Mouse (Mus musculus): ENCODE data around the gene D17Wsu92e.
"Not testable (repeated sequence)": the region's sequence is repeated elsewhere in the genome, so short reads cannot be mapped to it uniquely, and the experiment has no call there.

The D17Wsu92e gene

DNA sequence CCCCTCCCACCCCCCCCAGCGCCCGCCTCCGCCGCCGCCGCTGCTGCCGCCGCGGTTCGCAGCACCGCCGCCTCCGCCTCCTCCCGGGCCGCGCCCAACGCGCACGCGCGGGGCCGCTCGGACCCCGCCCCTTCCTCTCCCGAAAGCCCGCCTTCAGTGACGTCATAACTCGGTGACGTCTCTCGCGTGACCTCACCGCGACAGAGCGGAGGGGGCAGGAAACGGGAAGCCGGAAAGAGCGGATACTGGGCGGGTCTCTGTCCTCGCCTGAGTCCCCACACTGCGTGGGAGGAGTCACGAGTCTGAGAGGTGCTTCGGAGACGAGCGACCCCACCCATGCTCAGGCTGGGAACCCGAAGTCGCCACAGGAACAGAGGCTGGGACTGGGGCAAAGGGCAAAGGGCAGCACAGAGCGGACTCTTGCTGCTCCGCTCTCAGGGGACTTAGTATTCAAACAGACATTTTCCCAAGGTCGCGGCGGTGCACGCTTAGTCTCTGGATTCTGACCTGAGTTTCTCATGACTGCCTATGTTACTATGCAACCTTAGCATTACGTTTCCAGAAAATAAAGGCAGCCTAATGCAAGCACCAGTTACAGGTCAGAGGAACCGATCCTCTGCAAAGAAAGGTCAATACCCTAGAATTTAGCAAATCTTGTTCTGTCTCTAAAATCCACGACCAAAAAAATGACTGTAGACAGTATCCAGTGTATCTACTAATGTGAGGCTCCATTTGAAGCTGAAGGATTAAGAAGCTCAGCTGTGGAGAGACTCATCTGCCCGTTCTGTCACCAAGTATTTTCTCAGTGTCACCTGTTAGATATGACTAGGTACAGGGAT, at the start of gene D17Wsu92e:
Gene D17Wsu92e (minus strand): TSS at position 81 of the 839 bp plus-strand sequence.
- peak; percentile 98 for DNase-seq

DNA sequence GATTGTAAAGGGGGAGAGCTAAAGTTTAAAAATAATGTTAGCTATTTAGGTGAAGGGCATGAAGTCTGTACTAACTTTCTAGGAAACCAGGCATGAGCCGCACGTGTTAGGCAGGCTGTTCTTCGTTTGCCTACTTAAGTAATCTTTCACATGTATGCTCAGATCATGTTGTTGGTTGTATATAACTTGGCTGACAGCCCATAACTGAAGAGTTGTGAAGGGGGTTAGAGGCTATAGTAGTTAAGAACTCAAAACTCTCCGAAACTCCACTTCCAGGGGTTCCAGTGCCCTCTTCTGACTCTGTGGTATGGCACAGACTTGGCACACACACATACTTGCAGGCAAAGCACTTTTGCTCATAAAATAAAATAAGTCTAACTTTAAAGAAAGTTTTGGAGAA, 46.3 kb upstream of the D17Wsu92e start:
- DNase-seq: no peak

DNA sequence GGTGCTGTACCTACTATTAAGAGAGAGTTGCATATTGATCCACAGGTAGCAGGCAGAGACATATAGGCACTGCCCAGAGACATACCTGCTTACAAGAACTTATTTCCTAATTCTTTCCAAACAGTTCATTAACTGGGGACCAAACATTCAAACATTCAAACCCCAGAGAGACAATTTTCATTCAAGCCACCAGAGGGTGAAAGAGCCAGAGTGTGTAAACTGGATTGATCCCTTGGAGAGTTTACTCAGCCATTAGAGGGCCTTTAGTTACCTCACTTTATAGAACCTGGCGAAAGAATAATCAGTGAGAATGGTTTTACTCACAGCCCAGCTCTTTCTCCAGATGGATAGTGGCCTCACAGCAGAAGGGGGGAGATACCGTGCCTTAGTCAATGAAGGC, 45.0 kb upstream of the D17Wsu92e start:
- no peak for DNase-seq

DNA sequence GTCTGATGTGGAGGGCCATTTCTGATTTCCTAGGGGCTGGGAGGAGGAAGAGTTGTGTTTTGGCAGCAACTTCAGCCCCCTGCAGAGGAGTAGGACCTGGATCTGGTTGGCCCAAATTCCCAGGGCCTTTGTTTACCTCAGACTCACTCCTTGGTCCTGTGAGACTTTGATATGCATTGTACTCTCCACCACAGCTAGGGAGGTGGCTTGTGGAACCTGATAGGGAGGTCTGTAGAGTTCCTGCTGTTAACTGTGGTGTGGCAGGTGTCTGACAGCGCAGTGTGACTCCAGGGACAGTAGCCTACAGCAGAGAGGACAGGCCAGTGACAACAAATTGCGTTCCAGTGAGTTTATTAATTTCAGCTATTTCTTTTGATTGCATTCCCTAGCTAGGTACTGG, 38.7 kb upstream of the D17Wsu92e start:
- no peak for DNase-seq

DNA sequence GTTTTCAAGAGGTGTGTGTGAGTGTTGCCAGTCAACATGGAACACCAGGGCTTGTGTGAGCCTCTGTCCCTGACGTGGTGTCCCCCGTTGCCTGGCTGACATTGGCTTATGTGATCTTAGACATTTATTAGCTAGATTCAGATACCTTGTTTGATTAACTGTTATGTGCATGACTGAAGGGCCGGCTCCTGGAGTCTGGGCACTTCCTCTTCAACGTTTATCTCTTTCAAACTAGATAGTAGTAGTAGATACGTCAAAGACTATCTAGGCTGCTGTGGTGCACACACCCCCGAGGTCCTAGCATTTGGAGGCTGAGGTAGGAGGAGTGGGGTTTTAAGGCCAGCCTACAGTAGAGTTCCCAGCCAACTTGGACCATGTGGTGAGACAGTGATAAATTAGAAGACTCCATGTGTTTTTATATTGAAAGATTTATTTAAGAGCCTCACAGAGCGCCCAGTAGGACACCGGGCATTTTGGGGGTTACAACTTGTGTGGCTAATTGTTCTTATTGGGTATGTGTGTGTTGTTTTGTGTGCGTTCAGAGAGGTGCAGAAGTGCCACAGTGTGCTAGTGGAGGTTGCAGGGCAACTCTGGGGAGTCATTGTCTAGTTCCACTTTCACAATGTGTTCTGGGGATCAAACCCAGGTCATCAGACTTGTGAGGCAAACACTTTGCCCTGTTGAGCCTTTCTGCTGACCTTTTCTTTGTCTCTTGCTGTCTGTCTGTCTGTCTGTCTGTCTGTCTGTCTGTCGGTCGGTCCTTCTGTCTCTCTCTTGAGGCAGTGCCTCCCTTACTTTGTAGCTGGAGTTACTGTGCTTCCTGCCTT, 37.4 kb upstream of the D17Wsu92e start:
- DNase-seq: no peak

DNA sequence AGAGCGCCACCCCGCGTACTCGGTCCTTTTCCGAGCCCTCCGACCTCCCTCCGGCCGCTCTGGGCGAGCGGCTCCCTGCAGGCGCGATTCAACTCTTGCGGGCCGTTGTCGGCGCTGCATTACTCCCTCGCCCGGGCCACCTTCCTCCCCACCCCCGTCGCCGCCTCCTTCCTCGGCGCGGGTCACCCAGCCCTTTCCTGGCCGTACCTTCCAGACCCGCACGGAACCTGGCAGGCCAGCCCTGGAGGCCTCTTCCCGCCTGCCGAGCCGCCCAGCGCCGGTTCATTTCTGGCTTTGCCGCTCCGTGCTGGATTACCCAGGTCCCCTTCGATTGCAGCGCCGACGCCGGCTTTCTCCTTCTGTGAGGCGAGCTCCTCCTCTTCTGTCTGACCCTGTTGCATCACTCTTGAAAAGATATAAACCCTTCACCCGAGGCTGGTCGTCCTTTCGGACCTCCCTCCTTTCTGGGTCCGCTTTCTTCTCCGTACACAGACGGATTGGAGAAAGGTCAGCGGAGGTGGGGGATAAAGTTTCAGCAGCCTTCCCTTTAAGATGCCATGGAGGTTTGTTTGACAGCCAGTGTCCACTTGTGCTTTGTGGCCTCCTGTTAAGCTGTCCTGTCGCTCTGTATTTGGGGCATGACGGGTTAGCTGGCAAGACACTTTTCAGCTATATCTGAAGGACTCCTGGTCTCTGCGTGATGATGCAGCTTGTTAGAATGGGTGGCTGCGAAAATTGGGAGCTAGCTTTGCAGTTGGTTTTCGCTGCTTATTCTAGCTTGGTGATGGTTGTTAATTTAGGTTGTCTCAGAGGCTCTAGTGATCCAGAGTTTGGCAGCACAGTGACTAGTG, 36.6 kb upstream of the D17Wsu92e start:
- DNase-seq: peak; percentile 48

DNA sequence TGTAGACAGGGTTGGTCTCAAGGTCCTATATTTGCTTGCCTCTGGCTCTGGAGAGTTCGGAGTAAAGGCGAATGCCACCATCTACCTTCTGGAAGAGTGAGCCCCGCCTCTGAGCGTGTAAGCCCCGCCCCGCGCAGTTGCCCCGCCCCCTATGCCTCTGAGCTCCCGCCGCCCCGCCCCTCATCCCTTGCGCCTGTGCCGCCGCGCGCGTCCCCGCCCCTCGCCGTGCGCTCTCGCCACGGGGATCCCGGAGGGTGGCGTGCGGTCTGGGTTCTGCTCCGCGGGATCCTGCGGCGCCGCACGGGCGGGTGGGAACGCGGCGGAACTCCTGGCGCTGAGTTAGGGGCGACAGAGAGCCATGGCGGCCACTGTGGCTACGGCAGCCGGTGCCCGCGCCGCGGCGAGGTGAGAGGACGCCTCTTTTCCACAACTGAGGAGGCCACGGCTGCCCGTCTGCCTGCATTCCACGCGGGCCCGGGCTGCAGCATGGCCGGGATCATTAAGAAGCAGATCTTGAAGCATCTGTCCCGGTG, 35.9 kb upstream of the D17Wsu92e start, which contains the start of gene Uhrf1bp1:
Gene Uhrf1bp1 (plus strand): TSS at position 177 of the 533 bp plus-strand sequence.
- DNase-seq: peak; percentile 73

DNA sequence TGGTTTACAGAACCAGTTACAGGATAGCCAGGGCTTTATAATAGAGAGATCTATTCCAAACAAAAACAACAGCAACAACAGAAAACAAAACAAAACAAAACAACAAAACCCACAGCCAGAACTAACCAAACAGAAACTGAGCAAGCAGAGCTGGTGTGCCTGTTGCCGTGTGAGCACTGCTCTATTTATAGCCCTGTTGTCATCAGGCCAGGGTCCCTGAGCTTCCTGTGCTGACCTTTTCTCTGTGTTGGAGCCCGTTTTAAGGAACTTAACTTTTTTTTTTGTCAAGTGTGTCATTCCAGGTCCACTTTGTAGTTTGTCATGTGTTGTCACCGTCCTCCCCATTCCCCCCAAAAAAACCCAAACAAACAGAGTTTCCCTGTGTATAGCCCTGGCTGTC, 30.6 kb upstream of the D17Wsu92e start:
- DNase-seq: no peak

DNA sequence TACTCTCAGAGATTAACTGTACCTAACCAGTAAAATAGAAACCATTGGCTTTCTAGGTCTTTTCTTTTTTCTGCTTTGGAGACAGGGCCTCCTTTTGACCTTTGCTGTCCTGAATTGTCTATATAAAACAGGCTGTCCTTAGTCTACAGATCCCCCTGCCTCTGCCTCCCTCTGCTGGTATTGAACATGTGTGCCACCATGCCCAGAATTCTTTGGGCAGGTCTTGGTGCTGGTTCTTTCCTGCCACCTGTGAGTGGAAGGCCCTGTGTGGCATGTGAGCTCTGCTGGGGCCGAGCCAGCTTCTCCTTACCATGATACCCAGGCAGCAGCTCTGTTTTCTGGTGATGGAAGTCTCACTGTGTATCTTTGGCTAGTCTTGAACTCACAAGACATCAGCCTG, 27.9 kb upstream of the D17Wsu92e start:
- no peak for DNase-seq

DNA sequence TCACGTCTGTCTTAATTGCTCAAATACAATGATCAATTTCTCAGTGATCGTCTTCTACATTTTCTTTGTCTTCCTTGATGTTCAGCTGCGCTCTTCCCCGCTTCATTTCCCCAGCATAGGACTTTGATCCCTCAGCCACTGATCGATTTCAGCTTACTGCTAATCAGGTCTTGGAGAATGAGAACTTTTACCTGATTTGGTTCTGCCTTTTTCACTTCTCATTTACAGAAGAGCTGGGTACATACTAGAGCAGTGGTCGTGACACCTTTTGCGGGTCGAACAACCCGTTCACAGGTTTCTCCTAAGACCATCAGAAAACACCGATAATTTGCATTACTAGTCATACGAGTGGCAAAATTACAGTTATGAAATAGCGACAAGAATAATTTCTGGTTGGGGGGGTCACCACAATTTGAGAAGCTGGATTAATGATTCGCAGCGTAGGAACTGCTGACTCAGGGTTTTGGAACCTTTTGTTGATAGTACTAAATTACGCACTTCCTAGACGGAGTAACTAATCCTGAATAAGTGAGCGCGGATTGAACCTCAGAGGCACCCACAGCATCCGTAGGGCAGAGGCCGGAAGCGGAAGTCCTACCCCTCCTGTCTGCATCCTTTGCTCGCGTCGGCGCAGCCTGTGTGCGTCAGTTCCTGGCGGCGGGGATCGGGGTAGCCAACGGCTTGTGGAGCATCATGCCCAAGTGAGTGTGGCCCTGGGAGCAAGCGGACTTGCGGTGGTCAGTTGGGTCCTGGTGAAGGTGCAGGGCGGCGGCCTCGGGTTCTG, 19.2 kb upstream of the D17Wsu92e start:
- peak; percentile 93 for DNase-seq

DNA sequence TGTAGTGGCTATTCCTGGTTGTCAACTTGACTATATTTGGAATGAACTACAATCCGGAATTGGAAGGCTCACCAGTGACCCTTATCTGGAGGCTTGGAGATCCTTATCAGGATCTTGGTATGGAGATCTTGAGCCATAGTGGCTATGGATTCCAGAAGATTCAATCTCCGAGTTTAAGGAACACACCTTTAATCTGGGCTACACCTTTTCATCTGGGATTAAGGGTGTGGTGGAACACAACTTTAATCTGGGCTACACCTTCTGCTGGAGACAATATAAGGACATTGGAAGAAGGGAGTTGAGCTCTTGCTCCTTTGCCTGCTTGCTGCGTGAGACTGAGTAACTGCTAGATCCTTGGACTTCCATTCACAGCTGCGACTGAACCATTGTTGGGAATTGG, 17.4 kb upstream of the D17Wsu92e start, which contains the start of gene Snrpc:
Gene Snrpc (plus strand): TSS at position 301 of the 400 bp plus-strand sequence.
- DNase-seq: not testable (repeated sequence)

DNA sequence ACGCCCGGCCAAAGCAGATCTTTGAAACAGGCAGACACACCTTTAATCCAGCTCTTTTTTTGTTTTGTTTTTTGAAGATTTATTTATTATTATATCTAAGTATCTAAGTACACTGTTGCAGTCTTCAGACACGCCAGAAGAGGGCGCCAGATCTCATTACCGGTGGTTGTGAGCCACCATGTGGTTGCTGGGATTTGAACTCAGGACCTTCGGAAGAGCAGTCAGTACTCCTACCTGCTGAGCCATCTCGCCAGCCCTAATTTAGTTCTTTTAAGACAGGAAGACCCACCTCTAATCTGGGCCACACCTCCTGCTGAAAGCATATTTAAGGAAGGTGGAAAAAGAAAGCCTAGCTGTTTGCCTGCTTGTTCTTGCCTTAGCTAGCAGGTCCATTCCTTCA, 10.0 kb upstream of the D17Wsu92e start:
- DNase-seq: no peak

DNA sequence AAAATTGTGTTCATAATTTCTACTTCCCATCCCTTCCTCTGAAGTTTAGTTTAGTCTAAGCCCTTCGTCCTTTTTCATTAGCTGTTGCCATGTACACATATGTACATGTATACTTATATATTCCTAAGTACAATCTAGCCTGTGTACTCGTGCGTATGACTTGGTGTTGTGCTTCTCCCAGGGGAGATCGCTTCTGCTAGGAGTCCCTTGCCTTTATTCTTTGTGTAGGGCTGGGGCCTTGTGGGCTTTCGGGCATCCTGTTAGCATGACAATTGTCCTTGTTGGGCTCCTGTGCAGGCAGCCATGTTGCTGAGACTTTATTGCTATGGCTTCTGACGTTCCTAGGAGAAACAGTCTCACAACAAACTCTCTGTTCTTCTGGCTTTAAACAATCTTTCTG, 7.1 kb upstream of the D17Wsu92e start:
- DNase-seq: no peak

DNA sequence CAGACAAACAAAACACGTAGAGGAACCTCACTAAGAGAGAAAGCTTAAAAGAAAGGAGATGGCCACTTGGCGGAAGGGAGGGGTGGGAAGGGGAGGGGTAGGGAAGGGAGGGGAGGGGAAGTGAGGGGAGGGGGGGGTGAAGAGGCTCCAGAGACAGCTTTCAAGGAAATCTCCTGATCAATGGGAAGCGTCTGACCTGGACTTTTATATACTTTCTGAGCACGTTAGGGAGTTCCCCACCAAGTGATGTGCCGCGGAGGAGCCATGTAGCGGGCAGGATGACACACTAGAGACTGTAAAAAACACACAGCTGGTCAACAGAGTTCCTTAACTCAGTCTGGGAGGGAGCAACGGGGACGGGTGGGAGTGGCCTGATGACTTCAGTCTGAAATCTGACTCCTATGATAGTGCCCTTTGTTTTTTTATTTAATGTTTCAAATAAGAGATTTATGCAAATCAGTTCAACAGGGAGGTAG, 6.5 kb upstream of the D17Wsu92e start:
- no peak for DNase-seq

DNA sequence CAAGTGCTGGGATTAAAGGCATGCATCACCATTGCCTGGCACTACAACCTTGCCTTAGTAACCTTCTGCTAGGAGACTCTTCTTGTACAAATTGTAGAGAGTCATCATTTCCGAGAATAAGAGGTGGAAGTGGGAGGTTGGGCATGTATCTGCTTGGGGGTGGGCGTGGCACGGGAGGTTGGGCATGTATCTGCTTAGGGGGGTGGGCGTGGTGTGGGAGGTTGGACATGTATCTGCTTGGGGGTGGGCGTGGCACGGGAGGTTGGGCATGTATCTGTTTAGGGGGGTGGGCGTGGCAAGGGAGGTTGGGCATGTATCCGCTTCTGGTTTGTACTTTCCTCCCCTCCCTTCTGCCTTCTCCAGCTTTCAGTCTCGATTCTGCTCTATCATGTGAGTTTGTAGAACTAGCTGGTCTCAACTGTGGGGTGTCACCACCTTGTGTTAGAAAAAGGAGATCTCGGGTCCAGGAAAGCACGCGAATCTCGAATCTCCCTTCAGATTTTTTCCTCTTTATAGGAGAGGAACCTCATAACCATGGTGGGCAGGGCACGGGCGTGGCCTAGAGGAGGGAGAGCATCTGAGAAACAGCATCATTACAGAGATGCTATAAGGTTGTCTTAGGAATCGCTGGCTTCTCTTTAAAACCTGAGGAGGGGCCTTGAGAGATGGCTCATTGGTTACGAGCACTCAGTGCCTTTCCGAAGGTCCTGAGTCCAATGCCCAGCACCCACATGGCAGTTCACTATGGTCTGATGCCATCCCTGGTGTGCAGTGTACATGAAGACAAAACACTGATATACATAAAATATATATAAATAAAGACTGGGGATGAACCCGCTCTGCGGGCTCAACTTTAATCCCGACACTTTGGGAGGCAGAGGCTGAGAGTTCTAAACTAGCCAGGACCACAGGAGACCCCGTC, 5.8 kb upstream of the D17Wsu92e start:
- DNase-seq: no peak

DNA sequence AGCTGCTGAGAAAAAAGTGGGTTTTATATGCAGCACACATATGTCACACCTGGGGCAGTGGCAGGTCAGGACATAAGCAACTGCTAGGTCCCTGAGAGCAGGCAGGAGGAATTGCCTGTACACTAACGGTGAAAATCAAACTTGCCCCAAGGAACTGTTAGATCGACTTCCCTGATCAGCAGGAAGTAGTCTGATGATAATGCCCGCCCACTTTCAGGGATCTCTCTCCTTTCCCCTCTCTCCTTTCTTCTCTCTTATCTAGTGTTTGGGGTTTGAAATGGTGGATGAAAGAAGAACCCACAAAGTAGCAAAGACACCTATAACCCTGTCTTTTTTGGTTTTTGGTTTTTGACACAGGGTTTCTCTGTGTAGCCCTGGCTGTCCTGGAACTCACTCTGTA, 5.1 kb upstream of the D17Wsu92e start:
- DNase-seq: no peak

DNA sequence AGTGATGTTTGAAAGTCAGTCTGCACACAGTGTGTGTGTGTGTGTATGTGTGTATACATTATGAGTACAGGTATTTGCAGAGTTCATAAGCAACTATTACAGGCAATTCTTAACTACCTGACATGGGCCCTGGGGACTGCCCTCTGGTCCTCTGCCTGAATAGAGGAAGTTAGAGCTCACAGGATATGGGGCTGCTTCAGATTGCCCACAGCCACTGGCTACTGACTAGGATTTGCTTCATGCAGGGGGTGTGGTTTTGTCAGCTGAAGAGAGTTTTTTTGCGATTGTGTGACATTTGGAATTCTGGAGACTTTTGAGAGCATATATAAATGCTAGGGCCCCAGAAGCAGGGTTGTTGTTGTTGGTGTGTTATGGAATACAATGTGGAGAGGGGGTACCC, 4.5 kb upstream of the D17Wsu92e start:
- no peak for DNase-seq

DNA sequence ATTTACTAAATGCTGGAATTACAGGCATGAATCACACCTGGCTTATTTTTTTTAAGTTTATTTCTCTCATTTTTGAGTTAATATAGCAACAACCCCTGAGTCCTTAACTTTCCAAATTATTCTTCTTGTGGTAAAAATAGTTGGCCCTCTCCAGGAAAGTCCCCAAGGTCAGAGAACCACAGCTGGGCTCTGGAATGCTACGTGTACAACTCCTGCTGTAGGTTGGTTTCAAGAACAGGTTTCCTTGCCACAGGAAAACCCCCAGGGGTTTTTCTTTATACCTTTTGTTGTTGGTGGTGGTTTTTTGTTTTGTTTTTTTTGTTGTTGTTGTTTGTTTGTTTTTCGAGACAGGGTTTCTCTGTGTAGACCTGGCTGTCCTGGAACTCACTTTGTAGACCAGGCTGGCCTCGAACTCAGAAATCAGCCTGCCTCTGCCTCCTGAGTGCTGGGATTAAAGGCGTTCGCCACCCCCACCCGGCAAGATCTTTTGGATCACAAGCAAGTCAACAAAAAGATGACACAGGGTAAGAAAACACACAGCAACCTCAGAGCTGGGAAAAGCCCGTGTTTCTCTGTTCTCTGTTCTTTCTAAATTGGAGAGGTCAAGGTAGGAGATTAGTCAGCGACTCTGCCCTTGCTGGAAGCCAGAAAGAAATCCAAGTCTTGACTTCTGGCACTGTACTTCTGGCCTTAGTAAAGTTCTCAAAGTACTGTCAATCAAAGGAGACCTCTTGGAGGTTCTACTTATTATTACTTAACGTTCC, 2.9 kb upstream of the D17Wsu92e start:
- DNase-seq: no peak

Measured in cerebellum, adult 8-10 months (tissue).